Mouse (Mus musculus) megakaryocyte, embryonic 14.5 days (primary cell): ENCODE measurements around the gene Aox2.

Experiments used
- FLI1 ChIP-seq: IDR thresholded peaks from 2 replicates; pipeline ENCODE4 v1.6.1; 2012; ENCODE audit warnings: low read length, inconsistent platforms, mixed read lengths
- GATA1 ChIP-seq: IDR thresholded peaks from 3 replicates; pipeline ENCODE4 v1.6.1; 2012; ENCODE audit warnings: mixed read lengths, low read length, inconsistent platforms, borderline replicate concordance

DNA sequence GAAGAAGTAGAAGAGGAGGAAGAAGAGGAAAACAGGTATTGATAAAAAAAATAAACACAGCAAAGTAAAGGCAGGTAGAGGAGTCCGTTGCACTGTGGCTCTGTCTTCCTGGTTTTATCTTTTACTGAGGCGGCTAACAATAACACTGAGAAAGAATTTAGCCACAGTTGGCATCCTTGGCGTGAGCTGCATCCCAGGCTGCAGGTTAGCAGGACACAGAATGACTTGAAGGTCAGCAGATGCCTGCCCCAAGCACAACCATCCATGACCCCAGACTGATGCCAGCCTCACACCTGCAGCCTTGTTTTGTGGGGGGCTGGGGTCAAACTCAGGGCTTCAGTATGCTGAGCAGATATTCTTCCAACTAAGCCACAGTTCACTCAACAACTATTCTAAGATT lies 17.8 kb upstream of the Aox2 start:
- no peak for TF ChIP-seq GATA1
- no peak for TF ChIP-seq FLI1
